Mouse (Mus musculus) right cerebral cortex, postnatal 36 days (tissue): ENCODE measurements at regions not wholly inside any gene's neighbourhood (a gene's known extent, or its start where the extent isn't known, plus 50 kb on each side); places are given as distances from the start of the nearest gene placed in this dataset.
A peak's percentile ranks its signal among the peaks of the same experiment; 100 is the strongest.

Experiments used
- DNase-seq, 2 experiments: peaks; one replicate each; pipeline ENCODE4 v3.0.0; 2022; ENCODE audit warnings: low spot score in 2 of 2, mixed read lengths in 1 of 2

DNA sequence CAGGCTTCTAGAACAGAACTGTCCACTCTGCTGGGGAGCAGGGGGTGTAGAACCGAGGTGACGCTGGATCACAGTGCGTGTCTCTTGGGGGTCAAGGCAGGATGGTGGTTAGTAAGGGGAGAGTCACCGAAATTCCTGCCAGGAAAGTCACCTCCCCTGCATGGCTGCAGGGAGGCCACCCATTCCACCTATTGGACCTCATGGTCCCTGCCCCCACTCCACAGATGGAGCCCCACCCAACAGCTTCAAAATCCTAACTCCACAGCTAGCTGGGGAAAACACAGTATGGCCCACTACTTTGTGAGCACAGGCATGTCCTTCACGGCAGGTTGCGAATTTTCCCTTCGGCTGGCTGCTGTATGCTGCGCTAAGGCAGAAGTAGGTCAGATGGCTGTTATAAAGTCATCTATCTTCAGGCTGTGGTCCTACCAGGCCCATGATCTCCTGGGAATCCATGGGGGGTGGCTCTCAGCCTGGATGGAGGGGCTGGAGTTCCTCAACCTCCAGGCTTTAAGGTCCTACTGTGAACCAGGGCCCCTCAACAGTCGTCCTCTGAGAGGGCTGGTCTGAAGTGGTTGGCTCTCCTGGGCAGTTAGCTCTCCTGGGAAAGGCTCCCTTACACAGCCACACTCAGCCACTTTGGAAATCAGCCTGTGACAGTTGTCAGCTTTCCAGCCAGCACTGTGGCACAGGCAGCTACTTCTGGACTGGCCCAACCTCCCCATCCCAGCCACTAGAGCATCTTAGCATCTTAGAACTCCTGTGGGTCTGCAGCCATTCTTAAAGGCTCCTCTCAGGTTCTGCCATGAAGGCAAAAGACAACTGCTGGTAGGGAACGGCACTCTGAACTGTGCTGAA lies 124.0 kb upstream of the Klf14 start:
- DNase-seq, result no peak

DNA sequence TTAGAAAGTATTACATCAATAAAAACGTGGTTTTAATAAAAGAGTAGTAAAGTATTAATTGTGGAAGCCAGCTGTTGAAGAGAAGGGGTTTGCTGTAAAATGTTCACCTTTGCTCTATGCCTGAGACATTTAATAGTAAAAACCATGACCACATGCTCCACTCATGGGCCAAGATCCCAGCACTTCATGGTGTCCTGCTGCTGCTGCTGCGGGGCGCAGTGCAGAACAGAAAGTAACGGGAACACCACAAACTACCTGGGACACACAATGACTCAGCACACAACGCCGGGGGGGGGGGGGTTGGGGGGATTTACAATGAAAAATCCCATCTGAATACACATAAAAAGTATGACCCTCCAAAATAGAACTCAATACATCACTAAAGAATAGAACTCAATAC lies 124.8 kb upstream of the Klf14 start:
- DNase-seq, result no peak

DNA sequence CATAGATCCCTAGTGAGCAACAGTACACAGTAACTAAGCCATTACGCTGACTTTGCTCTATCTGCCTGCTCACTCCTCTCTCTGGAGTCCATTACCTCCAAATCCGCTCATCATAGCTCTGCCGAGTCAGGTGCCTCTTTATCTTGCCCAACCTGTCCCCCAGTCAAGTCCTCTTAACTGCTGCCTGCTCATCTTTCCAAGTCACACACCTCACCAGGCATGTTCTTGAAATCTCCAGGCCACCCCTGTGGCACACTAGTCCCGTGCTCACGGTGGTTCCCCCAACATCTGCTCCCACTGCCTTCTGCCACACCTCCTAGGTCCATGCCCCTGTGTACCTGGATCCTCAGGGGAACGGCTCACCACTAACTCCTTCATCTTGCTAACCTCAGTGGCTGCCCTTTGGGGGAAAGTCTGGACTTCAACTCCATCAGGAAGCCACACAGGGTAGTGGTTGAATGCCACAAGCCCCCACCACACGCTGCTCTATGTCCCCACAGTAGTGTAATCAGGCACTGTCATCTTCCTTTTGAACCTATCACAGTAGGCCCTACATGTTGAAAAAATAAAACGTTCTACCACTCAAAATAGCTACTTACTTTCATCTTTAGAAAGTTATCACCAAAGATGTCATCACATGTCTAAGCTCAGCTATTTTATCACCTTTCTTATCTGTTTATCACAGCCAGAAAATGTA lies 126.3 kb upstream of the Klf14 start:
- DNase-seq, result no peak

DNA sequence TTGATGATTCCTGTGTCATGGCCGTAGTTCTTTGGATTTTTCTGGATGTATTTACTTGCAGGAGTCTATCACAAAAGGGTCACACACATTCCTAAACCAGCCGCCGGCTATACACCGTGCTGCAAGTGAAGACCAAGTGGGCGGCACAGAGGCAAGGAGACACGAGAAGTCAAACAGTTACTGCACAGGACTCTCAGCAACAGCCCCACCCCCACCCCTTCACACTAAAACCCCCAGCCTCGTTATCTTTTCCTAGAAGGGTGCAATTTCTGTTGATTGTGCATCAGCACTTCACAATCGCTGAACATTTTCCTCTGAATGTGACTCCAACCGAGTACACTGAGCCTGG lies 126.9 kb upstream of the Klf14 start:
- no peak for DNase-seq

DNA sequence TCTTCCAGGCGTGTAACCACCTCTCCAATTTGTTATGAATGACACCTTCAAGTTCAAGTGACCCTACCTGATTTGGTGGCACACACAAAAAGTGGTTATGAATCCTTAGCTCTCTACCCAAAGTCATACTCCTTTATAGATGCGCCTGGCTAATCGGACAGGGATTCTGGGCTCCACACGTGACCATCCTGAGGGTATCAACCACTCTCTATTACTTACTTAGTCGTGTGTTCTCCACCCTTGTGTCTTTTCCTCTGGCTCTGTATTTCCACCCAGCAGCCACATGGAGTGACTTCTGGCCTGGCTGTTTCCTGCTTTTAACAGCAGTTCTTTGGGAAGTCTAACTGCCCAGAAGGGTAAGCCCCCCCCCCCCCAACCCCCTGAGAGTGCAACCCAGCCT lies 127.4 kb upstream of the Klf14 start:
- DNase-seq, result no peak

DNA sequence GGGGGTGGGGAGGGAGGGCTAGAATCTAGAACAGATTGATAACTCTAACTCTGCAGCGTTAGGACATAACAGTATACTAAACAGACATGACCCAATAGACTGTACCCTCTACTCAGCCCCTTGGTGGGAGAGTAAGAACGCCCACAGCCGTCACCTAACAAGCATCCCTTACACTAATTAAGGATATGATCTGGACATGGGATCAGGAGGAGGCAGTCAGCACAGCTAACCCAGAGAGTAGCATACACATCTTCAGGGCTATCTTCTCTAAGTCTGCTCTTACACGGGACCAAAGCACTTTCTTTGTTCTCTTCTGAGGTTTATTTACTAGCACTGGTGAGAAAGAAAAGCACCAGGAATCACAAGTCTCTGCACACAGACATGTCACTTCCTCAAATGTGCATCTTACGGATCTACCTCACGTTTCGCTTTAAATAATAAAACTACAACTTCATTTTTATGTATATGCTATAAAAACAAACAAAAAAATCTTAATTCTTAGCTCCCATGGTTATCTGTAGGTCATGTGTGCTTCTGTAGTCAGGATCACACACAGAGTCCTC lies 128.0 kb upstream of the Klf14 start:
- no peak for DNase-seq

DNA sequence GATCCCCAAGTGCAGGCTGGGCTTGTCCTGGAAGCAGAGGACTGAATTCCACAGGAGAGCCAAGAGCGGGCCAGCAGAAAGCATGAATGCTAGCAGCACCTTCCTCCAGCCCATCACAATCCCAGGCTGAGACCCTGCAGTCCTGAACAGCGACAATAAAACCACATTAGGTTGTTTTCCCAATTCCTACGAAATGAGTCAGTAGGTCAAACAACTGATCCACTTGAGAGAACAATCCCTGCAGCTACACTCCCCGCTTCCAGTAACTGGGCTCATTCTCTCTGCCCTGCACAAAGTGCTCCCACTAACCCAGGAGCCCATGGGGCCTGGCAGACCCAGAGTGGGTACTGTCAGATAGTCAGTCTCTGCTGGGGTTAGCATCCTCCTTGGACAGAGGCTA lies 128.6 kb upstream of the Klf14 start:
- no peak for DNase-seq

DNA sequence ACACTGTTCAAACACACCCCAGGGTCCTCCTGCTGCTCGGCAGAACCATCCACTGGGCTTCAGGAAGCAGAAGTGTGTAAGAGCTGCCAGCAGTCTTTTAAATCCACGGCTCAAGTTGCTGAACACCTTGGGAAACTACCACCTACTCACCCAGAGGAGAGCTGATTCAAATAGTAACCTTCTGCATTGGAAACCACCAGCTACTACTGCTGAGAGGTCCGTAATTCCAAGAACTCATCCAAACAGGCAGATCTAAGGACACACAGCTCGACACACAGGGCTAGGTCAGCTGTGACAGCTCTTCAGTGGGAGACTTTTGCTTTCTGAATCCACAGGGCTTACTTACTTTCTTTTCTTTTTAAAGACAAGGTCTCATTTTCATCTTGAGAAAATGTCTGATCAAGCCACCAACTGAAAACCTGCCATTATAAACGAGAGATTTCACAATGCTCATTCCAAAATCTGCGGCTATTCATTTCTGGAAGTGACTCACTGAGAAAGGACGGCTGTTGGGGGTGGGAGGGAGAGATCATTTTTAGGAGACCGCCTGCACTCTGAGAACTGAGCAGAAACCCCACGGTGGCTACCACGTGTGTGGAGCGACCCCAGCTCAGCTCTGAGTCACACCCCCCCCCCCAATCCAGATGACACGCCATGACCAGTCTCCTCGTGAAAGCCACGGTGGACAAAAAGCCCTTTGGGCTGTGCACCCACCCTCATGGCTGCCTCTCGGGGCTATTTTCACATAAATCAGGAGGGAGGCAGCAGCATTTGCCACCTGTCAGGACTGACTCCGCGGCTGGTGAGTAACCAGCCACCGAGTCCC lies 129.5 kb upstream of the Klf14 start:
- no peak for DNase-seq

DNA sequence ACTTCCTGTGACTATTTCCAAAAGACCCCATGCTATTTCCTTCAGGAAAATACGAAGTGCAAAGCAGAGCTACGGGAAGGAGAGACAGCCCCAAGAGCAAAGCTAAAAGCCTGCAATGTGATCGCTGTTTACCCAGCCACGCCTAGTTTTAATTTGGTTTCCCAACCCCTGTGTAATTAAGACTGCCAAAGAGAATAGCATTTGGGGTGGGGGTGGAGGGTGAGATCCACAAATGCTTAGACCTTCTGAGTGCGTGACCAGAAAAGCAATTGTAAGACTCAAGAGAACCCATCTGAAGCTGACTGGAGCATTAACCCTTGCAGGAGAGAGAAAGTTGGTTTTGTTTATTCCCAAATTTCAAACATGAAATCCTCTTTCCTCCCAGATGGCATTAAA lies 130.1 kb upstream of the Klf14 start:
- DNase-seq, result no peak

DNA sequence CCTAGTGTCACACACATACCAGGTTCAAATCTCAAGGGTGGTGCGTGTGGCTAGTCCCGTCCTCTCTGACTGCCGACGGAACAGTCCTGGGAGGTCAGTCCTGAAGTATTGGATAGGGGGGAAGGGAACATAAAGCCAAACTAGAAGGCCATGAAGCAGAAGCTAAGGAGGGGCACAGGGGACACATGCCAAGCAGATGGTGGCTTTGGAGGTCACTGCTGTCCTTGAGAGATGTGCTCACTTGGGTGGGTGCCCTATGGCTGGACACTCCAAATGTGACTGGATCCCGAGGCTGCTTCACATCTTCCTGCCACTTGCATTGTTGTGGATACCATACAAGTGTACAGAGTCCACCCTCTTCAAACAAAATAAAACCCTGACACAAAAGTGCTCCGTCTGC lies 131.4 kb upstream of the Klf14 start:
- DNase-seq, result no peak

DNA sequence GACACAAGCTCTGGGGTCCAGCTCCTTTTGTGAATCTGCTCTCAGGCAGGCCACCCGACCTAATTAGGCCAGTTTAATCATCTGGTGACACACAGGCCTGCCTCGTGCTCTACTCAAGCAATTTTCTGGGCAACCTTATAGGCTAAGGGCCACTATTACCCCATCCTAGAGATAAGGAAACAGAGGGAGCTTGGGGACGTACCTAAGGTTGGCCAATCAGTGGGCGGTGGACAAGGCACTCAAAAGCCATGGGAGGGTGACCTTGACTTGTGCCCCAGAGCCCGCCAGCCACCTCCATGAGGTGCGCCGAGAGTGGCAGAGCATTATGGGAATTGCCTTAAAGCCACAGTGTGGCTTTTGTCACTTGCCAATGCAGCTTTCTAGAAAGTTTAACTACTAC lies 131.9 kb upstream of the Klf14 start:
- DNase-seq, result no peak

DNA sequence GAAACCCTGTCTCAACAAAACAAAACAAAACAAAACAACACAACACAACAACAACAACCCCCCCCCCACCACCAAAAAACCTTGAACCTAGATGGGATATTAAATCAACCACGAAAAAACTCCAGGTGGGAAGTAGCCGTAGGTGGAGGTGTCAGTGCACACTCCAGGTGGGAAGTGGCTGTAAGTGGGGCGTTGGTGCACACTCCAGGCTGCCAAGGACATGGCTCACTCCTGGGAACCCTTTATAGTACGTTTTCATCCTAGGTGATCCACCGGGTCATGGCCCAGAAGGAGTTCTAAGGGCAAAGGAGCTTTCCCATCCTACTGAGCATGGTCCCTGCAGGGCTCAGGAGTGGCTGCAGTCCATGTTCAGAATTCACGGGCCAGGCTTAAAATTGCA lies 133.4 kb upstream of the Klf14 start:
- no peak for DNase-seq

DNA sequence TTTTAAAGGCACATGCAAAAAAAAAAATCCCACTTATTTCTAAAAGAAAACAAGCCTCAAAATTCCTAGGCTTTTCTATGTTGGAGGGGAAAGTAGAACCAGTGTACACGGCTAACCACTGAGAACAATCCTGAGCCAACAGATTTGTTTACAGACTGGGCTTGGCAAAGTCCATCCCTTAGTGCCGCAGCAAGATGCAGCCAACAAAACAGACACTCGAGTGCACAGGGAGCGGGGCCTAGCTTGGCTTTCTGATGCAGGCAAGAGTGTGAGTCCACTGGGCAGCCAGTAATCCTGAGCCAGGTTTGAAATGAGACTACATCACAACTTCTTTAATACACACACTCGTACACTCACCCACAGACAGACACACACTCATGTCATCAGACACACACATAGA lies 133.9 kb upstream of the Klf14 start:
- DNase-seq, result no peak

DNA sequence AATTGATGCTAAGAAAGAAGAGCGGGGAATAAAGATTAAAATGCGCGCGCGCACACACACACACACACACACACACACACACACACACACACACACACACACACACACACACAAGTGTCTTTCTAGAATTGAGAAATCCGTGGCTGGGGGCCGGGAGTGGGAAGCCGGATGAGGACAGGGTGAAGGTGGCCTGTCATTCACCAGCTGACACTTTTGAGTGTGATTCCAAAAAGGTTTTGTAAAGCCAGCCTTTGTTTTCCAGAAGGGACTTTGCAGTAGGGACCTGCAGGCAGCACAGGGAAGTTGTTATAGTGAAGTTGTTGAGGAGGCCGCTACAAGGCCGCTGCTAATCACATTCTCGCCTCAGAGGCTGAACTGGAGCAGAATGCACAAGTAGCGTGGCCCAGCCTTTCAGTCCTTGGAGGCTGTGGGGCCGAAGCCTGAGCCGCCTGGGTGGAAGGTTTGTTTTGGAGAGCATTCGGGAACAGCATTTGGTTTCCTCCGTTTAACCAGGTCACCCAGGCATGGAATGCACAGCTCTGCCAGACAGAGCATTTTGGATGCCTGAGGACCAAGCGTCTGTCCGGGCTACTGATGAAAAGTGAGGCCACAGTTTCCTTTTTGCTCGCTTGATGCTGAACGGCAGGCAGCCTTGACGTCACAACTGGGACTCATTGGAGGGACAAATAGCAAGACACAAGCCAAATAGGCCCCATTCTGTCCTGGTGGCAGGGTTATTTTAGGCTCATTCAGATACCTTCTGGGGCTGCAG lies 137.3 kb upstream of the Klf14 start:
- DNase-seq, result peak in 1 of 2 experiments; percentile 61

DNA sequence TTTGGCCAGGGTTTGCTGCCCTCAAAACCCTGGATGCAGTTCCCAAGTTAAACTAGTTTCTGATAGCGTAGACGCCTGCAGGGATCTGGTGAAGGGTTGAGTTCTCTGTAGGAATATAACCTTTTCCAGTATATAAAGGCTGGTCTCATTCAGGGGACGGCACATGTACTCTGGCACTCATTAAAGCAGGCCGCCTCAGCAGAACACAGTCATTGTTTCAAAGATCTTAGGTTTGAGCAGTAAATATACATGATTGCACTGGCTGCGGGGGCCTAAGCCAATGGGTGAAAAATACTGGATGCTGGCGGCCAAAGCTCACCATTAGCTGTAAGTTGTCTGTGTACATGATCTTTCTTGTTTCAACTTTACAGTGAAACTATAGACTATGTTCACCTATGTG lies 137.9 kb upstream of the Klf14 start:
- no peak for DNase-seq

DNA sequence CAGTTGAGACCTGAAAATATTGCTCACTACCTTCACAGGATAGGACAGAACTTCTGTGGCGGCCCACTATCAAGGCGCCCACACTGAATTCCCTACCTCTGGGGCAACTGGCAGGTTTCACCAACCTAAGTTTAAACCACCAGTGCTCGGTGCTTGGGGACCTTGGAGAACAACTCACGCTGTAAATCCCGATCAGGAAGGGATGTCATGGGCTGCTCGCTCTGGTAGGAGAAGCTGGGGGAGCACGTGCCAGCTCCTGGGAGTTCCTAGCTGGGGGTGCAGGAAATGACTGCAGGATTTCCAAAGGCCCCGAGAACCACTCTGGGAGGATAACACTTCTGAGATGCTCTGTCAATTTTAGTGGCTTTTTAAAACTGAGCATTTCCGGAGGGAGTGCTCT lies 138.4 kb upstream of the Klf14 start:
- no peak for DNase-seq

DNA sequence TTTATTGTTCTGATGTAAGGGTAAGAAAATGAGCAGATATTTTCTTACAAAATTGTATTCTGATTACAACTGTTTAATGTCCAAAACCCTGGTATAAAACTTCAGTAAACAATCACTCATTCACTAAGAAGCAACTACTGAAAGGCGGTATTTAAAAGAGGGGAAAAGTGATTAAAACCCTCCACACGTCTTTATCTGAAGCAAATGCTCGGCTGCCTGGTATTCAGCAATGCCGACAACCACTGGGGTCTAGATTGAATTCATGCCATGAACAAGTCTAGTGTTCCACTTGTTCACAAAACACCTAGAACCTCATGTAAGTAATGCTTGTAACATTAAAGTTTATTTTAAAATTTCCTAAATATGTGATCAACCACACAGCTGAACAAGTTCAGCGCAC lies 139.2 kb upstream of the Klf14 start:
- no peak for DNase-seq

DNA sequence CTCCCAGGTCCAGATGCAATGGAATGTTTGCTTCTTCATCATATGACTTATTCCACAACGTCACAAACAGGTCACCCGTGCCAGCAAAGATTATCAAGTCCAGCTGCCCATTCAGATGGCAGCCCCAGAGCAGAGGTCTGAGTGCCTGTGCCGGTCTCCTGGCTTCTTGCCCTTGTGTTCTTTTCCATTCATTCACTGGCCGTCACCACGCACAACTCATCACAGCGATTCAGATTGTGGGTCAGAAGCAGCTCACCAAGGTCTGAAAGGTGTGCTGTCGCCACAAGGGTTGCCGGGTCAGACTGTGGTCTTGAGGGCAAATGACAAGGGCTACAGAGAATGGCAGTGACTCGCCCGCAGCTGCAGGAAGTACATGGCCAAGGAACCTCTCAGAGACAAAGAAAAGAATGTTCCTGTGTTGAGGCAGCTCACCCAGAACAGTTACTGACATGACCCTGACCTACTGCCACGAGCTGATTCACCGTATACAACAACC lies 141.3 kb upstream of the Klf14 start:
- DNase-seq, result no peak

DNA sequence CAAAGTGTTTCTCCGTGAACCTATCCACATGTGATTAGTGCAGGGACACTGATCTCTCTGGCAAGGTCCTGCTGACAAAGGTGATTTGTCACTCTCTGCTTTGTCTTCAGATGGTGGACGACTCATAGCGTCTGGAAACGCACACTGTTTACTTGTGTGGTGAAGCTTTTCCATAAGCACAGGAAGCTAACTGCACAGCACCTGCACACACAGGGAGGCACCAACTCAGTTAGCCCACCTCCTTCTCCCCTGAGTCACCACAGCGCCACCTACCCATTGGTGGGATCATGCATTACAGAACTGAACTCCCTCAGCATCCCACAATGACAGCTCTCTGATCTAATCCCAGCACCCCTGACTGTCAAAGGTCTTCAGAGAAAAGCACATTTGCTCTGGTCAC lies 141.9 kb upstream of the Klf14 start:
- no peak for DNase-seq

DNA sequence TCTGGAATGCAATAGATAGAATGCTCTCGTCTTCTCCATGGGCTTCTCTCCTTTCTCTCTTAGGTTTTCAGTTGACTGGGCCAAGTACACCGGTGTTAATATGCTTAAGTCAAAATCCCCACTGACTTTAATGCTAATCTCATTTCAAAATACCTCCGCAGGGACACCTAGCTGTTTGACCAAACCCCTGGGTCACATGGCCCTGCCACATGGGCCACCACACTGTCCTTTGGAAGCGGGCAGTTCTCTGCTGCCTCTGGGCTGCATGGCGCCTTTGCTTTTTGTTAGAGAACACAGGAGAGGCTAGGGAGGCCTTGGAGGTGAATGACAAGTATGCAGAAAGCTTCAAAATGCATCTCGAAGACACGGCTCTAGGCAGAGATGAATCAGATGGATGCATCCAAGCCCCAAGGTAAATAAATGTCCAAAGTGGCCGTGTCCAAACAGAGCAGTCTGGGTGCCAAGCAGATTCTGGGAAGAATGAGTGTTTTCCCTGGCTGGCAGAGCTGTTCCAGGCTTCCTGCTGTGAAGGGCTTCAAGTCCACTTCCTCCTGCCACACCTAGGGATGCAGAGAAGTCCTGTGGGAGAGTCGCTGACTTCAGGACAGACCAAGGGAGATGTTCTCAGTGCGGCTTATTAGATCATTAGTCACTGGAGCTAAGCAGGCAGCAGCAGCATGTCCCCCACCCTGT lies 147.4 kb upstream of the Klf14 start:
- no peak for DNase-seq

DNA sequence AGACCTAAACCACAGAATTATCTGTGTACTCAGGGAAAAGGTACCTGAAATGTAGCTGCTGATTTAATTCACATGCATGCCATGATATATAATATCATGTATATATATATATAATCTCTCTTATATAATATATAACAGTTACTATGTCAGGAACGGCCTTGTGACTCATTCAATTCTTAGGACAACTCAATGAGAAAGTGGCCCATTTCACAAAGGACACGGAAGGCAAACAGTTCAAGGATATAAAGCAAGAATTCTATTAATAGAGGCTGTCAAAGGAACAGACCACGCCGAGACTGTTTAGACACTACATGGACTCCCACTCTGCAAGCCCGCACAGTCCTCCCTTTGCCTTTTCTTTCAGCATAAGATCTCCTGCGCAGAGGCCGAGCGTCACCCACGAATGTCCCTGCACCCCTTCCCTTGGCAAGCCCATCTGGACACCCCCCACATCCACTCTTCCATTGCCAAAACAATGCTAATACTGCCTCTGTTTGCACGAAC lies 148.0 kb upstream of the Klf14 start:
- no peak for DNase-seq
